ENCODE assay signal across 12 mouse cellular contexts in the genomic region with DNA sequence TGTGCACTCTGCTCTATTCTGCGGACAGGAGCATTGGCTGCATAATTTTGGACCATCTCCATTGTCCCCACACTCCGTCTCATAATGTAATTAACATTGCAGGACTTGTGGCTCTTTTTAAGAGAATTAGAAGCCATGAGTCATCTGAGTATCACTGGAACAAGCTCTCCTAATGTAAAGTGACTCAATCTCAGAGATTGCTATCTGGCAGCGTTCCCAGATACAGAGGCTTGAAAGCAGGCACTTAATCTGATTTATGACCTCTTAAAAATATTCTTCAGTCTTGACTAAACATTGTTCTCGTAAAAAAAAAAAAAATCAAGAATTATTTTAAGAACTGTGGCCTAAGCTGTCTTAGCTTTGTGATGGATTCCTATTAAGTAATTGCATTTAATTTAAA.
DNase-seq lines count a peak whose midpoint lies in the region; ATAC-seq lines count a peak whose summit lies in the region.
"Had no signal": no experiment of that assay in that cellular context is flagged by ENCODE, and none has a peak within 500 bp of the region (broad histone marks: within the 10 kb centered on the region; RNA-seq: fewer than 3 reads in every experiment).

No protein-coding gene starts in this region.

- no peaks in the 10 kb centered on the region for H3K4me1 ChIP-seq in embryonic facial prominence, embryonic 14.5 days (ENCODE audit: control insufficient read depth, insufficient read depth, low read length)
- H3K4me1 ChIP-seq in embryonic facial prominence, embryonic 10.5 days = no peaks in the 10 kb centered on the region
- no peaks in the 10 kb centered on the region for H3K4me1 ChIP-seq in lung, embryonic 16.5 days (replicated peaks; ENCODE audit: control insufficient read depth, insufficient read depth, low read length)
- H3K4me1 ChIP-seq: forebrain, embryonic 12.5 days; limb, embryonic 15.5 days had no signal

- no peak overlapping the region for H3K27ac ChIP-seq in embryonic facial prominence, embryonic 14.5 days (replicated peaks; ENCODE audit: low read depth, low read length)
- H3K27ac ChIP-seq in embryonic facial prominence, embryonic 10.5 days (replicated peaks) = no peak overlapping the region
- no peak overlapping the region for H3K27ac ChIP-seq in lung, embryonic 16.5 days (ENCODE audit: low read length)
- H3K27ac ChIP-seq: forebrain, embryonic 12.5 days; limb, embryonic 15.5 days had no signal

- 54% methylated on average over 4 of the region's 4 CpGs for WGBS in embryonic facial prominence, embryonic 14.5 days
- 82% methylated on average over 4 of the region's 4 CpGs for WGBS in embryonic facial prominence, embryonic 10.5 days
- WGBS in lung, embryonic 16.5 days = 15% methylated on average over 4 of the region's 4 CpGs

- H3K27me3 ChIP-seq in embryonic facial prominence, embryonic 14.5 days (replicated peaks; ENCODE audit: control insufficient read depth, insufficient read depth, low read length) = no peaks in the 10 kb centered on the region
- no peaks in the 10 kb centered on the region for H3K27me3 ChIP-seq in embryonic facial prominence, embryonic 10.5 days (replicated peaks; ENCODE audit: low read depth, poor library complexity, severe bottlenecking)
- H3K27me3 ChIP-seq in lung, embryonic 16.5 days (ENCODE audit: control insufficient read depth, insufficient read depth, low read depth, low read length) = no peaks in the 10 kb centered on the region
- H3K27me3 ChIP-seq: CH12.LX; forebrain, embryonic 12.5 days; limb, embryonic 15.5 days had no signal

- peak; percentile 55 for DNase-seq in embryonic facial prominence, embryonic 14.5 days (ENCODE audit: low spot score)
- DNase-seq in embryonic facial prominence, embryonic 10.5 days (ENCODE audit: low spot score) = no peak
- peak; percentile 57 for DNase-seq in 3134 (ENCODE audit: extremely low read depth, insufficient read length, low spot score)
- DNase-seq in adrenal gland, postnatal 36 days = peak; percentile 58 to 72
- no peak for DNase-seq in layer of hippocampus, postnatal 14 days (ENCODE audit: low spot score in 2 of 2)
- DNase-seq in cerebellum, postnatal 4 days (ENCODE audit: low spot score in 2 of 2) = no peak
- DNase-seq: heart, postnatal 10 days had no signal

- no peak overlapping the region for H3K9ac ChIP-seq in embryonic facial prominence, embryonic 14.5 days (ENCODE audit: low read depth, low read length)
- H3K9ac ChIP-seq in lung, embryonic 16.5 days (ENCODE audit: low read length) = no peak overlapping the region
- H3K9ac ChIP-seq: forebrain, embryonic 12.5 days; limb, embryonic 15.5 days had no signal

- ATAC-seq in embryonic facial prominence, embryonic 14.5 days (ENCODE audit: low read depth) = no peak
- ATAC-seq in lung, embryonic 16.5 days (ENCODE audit: low read depth) = peak; percentile 88
- no peak for ATAC-seq in megakaryocyte-erythroid progenitor cell, adult 5-6 weeks (replicated peaks; ENCODE audit: low FRiP score, low TSS enrichment, poor library complexity, severe bottlenecking)

- H3K4me2 ChIP-seq in embryonic facial prominence, embryonic 14.5 days (ENCODE audit: low read depth, low read length) = no peak overlapping the region
- no peak overlapping the region for H3K4me2 ChIP-seq in lung, embryonic 16.5 days (ENCODE audit: low read depth, low read length)
- H3K4me2 ChIP-seq: forebrain, embryonic 12.5 days; limb, embryonic 15.5 days had no signal

- H3K9me3 ChIP-seq in embryonic facial prominence, embryonic 14.5 days (ENCODE audit: control insufficient read depth, low read length) = no peaks in the 10 kb centered on the region
- H3K9me3 ChIP-seq in embryonic facial prominence, embryonic 10.5 days = no peaks in the 10 kb centered on the region
- no peaks in the 10 kb centered on the region for H3K9me3 ChIP-seq in lung, embryonic 16.5 days (ENCODE audit: control insufficient read depth, low read length)
- H3K9me3 ChIP-seq: forebrain, embryonic 12.5 days; limb, embryonic 15.5 days had no signal

- no peaks in the 10 kb centered on the region for H3K36me3 ChIP-seq in embryonic facial prominence, embryonic 14.5 days (ENCODE audit: control insufficient read depth, insufficient read depth, low read length)
- H3K36me3 ChIP-seq in embryonic facial prominence, embryonic 10.5 days (replicated peaks) = no peaks in the 10 kb centered on the region
- no peaks in the 10 kb centered on the region for H3K36me3 ChIP-seq in lung, embryonic 16.5 days (ENCODE audit: control insufficient read depth, insufficient read depth, low read length)
- H3K36me3 ChIP-seq: forebrain, embryonic 12.5 days; limb, embryonic 15.5 days had no signal

- no peak overlapping the region for H3K4me3 ChIP-seq in embryonic facial prominence, embryonic 14.5 days (ENCODE audit: low read depth, low read length)
- H3K4me3 ChIP-seq in embryonic facial prominence, embryonic 10.5 days = no peak overlapping the region
- no peak overlapping the region for H3K4me3 ChIP-seq in lung, embryonic 16.5 days (ENCODE audit: low read length)
- H3K4me3 ChIP-seq: forebrain, embryonic 12.5 days; limb, embryonic 15.5 days had no signal

Comparison
In these comparisons a context has a peak if more than half of its experiments do, and no peak if none do; other contexts are left out.
1. DNase-seq: peak in embryonic facial prominence, embryonic 14.5 days (single experiment), 3134 (single experiment) and adrenal gland, postnatal 36 days (2 of 2); none in embryonic facial prominence, embryonic 10.5 days (single experiment), layer of hippocampus, postnatal 14 days (0 of 2) and cerebellum, postnatal 4 days (0 of 2).